Mouse (Mus musculus) forebrain, embryonic 14.5 days (tissue): Measurements from ENCODE around the gene 1700034J05Rik. TPM values are rescaled to one million over a fixed set of nuclear protein-coding genes. Genes with fewer than 3 reads are reported as not detected.

Experiments
- ATAC-seq: fragments of 200-750 bp; cut with Nextera tagmentation; 2 replicates; pipeline ENCODE4 v1.8.0; 2017; ENCODE audit warnings: mild to moderate bottlenecking, moderate library complexity
- DNase-seq: peaks from one replicate; pipeline ENCODE4 v3.0.0-alpha.2; 2015; ENCODE audit warnings: low spot score
- H3K27ac ChIP-seq: fragments of 300-500 bp; sonication (generic); 2 replicates; pipeline ENCODE4 v1.5.1; 2014; ENCODE audit warnings: low read depth, mild to moderate bottlenecking, control low read depth, low read length, moderate library complexity
- H3K27me3 ChIP-seq: fragments of 300-500 bp; sonication (generic); replicated peaks from 2 replicates; pipeline ENCODE4 v1.6.1; 2014; ENCODE audit warnings: low read length, control low read depth, mixed read lengths; ENCODE audit not compliant: control insufficient read depth, insufficient read depth
- H3K36me3 ChIP-seq: fragments of 300-500 bp; sonication (generic); 2 replicates; pipeline ENCODE4 v1.6.1; 2014; ENCODE audit warnings: low read length, control low read depth; ENCODE audit not compliant: control insufficient read depth, insufficient read depth
- H3K4me1 ChIP-seq: fragments of 300-500 bp; sonication (generic); 2 replicates; pipeline ENCODE4 v1.6.1; 2014; ENCODE audit warnings: antibody characterized with exemption, low read length, control low read depth; ENCODE audit not compliant: control insufficient read depth, insufficient read depth
- H3K4me2 ChIP-seq: fragments of 300-500 bp; sonication (generic); 2 replicates; pipeline ENCODE4 v1.6.1; 2014; ENCODE audit warnings: mild to moderate bottlenecking, control low read depth, low read length
- H3K4me3 ChIP-seq: fragments of 300-500 bp; sonication (generic); 2 replicates; pipeline ENCODE4 v1.5.1; 2014; ENCODE audit warnings: low read depth, low read length, control low read depth
- H3K9ac ChIP-seq: fragments of 300-500 bp; sonication (generic); 2 replicates; pipeline ENCODE4 v1.6.1; 2014; ENCODE audit warnings: mild to moderate bottlenecking, low read length, control low read depth, moderate library complexity
- H3K9me3 ChIP-seq: fragments of 300-500 bp; sonication (generic); replicated peaks from 2 replicates; pipeline ENCODE4 v1.6.1; 2016; ENCODE audit warnings: low read length, control low read depth, mixed read lengths; ENCODE audit not compliant: control insufficient read depth
- WGBS: fragments of 180-500 bp; shearing (Covaris S2); extraction: QIAGEN DNeasy Blood & Tissue Kit; methylation state at CpG from one replicate; pipeline ENCODE4 v1.1.7; 2014; 5-methylcytosine and 5-hydroxymethylcytosine counted together
- polyA plus RNA-seq: library from polyadenylated mRNA; unstranded; fragments of >200 nt; fragmentation: Nextera tagmentation; extraction: Ambion mirVana; gene quantifications from 2 replicates; pipeline ENCODE4 v1.2.1, GENCODE M21; 2014

1700034J05Rik gene
- polyA plus RNA-seq, 1 experiment from 2014 or later, result not detected

GRCm38 (mm10) chr6:146971366-146971765 is 17.1 kb upstream of the 1700034J05Rik start:
- no peak overlapping the region for H3K4me3 ChIP-seq
- ATAC-seq (no peak), DNase-seq (no peak)
- H3K36me3 ChIP-seq, result no peaks in the 10 kb centered on the region
- H3K9me3 ChIP-seq, result no peaks in the 10 kb centered on the region
- 52% methylated on average over 3 of the region's 3 CpGs for WGBS
- H3K4me1 ChIP-seq, result no peaks in the 10 kb centered on the region
- H3K27me3 ChIP-seq, result no peaks in the 10 kb centered on the region
- no peak overlapping the region for H3K4me2 ChIP-seq
- H3K9ac ChIP-seq, result no peak overlapping the region
- no peak overlapping the region for H3K27ac ChIP-seq

GRCm38 (mm10) chr6:146970811-146971210 is 16.6 kb upstream of the 1700034J05Rik start:
- no peak overlapping the region for H3K9ac ChIP-seq
- ATAC-seq (no peak), DNase-seq (no peak)
- no peaks in the 10 kb centered on the region for H3K36me3 ChIP-seq
- H3K4me1 ChIP-seq, result no peaks in the 10 kb centered on the region
- H3K27ac ChIP-seq, result no peak overlapping the region
- H3K4me2 ChIP-seq, result no peak overlapping the region
- H3K4me3 ChIP-seq, result no peak overlapping the region
- WGBS, result 68% methylated on average over 3 of the region's 3 CpGs
- H3K9me3 ChIP-seq, result no peaks in the 10 kb centered on the region
- no peaks in the 10 kb centered on the region for H3K27me3 ChIP-seq

- H3K4me3 ChIP-seq, result no peak overlapping the region
- H3K36me3 ChIP-seq, result no peaks in the 10 kb centered on the region
- no peaks in the 10 kb centered on the region for H3K9me3 ChIP-seq
Measured at GRCm38 (mm10) chr6:146967836-146968235, 13.6 kb upstream of the 1700034J05Rik start.

GRCm38 (mm10) chr6:146966446-146967019 is 12.3 kb upstream of the 1700034J05Rik start:
- Histone ChIP-seq H3K36me3 (no peaks in the 10 kb centered on the region), H3K4me2 (no peak overlapping the region), H3K9me3 (no peaks in the 10 kb centered on the region), H3K27ac (no peak overlapping the region), H3K27me3 (no peaks in the 10 kb centered on the region), H3K9ac (no peak overlapping the region), H3K4me1 (no peaks in the 10 kb centered on the region), H3K4me3 (no peak overlapping the region)
- WGBS, result 84% methylated on average over 12 of the region's 12 CpGs
- ATAC-seq (no peak), DNase-seq (no peak)

More at GRCm38 (mm10) chr6:146967836-146968235, 13.6 kb upstream of the 1700034J05Rik start:
- WGBS, result 83% methylated on average over 6 of the region's 6 CpGs
- no peak for DNase-seq
- no peak for ATAC-seq
- no peak overlapping the region for H3K4me2 ChIP-seq
- no peaks in the 10 kb centered on the region for H3K27me3 ChIP-seq
- no peak overlapping the region for H3K9ac ChIP-seq
- no peaks in the 10 kb centered on the region for H3K4me1 ChIP-seq
- no peak overlapping the region for H3K27ac ChIP-seq

GRCm38 (mm10) chr6:146965139-146965772 is 11.0 kb upstream of the 1700034J05Rik start:
- H3K9ac ChIP-seq, result no peak overlapping the region
- no peaks in the 10 kb centered on the region for H3K4me1 ChIP-seq
- no peak for DNase-seq
- no peak overlapping the region for H3K4me3 ChIP-seq
- no peak for ATAC-seq
- 71% methylated on average over 13 of the region's 13 CpGs for whole genome bisulfite sequencing
- H3K9me3 ChIP-seq, result no peaks in the 10 kb centered on the region
- no peaks in the 10 kb centered on the region for H3K36me3 ChIP-seq
- H3K27ac ChIP-seq, result no peak overlapping the region
- no peaks in the 10 kb centered on the region for H3K27me3 ChIP-seq
- no peak overlapping the region for H3K4me2 ChIP-seq

GRCm38 (mm10) chr6:146963396-146964150 is 9.4 kb upstream of the 1700034J05Rik start:
- no peak for DNase-seq
- H3K4me1 ChIP-seq, result no peaks in the 10 kb centered on the region
- H3K4me2 ChIP-seq, result no peak overlapping the region
- no peaks in the 10 kb centered on the region for H3K27me3 ChIP-seq
- ATAC-seq, result no peak
- H3K4me3 ChIP-seq, result no peak overlapping the region
- no peak overlapping the region for H3K27ac ChIP-seq
- no peak overlapping the region for H3K9ac ChIP-seq
- H3K36me3 ChIP-seq, result no peaks in the 10 kb centered on the region
- no peaks in the 10 kb centered on the region for H3K9me3 ChIP-seq
- WGBS, result 94% methylated on average over 6 of the region's 6 CpGs

- Histone ChIP-seq H3K36me3 (no peaks in the 10 kb centered on the region), H3K9ac (no peak overlapping the region), H3K9me3 (no peaks in the 10 kb centered on the region), H3K27me3 (no peaks in the 10 kb centered on the region), H3K4me2 (no peak overlapping the region), H3K27ac (no peak overlapping the region), H3K4me1 (no peaks in the 10 kb centered on the region), H3K4me3 (no peak overlapping the region)
- 85% methylated on average over 6 of the region's 6 CpGs for WGBS
- ATAC-seq (no peak), DNase-seq (no peak)
Measured at GRCm38 (mm10) chr6:146961832-146962481, 7.7 kb upstream of the 1700034J05Rik start.

GRCm38 (mm10) chr6:146960956-146961355 is 6.7 kb upstream of the 1700034J05Rik start:
- H3K9ac ChIP-seq, result no peak overlapping the region
- DNase-seq (no peak), ATAC-seq (no peak)
- no peak overlapping the region for H3K27ac ChIP-seq
- H3K4me1 ChIP-seq, result peaks cover 1% of the 10 kb centered on the region; the same call in 1 of the 2 replicates
- no peaks in the 10 kb centered on the region for H3K9me3 ChIP-seq
- 79% methylated on average over 5 of the region's 5 CpGs for WGBS
- H3K4me2 ChIP-seq, result no peak overlapping the region
- no peaks in the 10 kb centered on the region for H3K27me3 ChIP-seq
- no peak overlapping the region for H3K4me3 ChIP-seq
- H3K36me3 ChIP-seq, result no peaks in the 10 kb centered on the region
